Mouse (Mus musculus) ES-E14 (cell line): ENCODE measurements around the gene Slc37a1. TPM values are rescaled to one million over a fixed set of nuclear protein-coding genes. Genes with fewer than 3 reads are reported as not detected.

Experiments
- DNase-seq: peaks from one replicate; pipeline ENCODE4 v3.0.0-alpha.2; 2013; ENCODE audit warnings: low read depth, low spot score
- H3K27ac ChIP-seq: 2 replicates; pipeline ENCODE4 v1.5.1; 2012; ENCODE audit warnings: low read depth, mild to moderate bottlenecking, low read length, moderate library complexity, mixed read lengths; ENCODE audit not compliant: poor library complexity, insufficient read depth, severe bottlenecking
- H3K36me3 ChIP-seq: 2 replicates; pipeline ENCODE4 v1.6.1; 2012; ENCODE audit warnings: mild to moderate bottlenecking, low read length, moderate library complexity, mixed read lengths; ENCODE audit not compliant: control insufficient read depth, poor library complexity, insufficient read depth, severe bottlenecking
- H3K4me1 ChIP-seq, 2 experiments: fragments of 150-350 bp in 1 of 2; sonication (generic) in 1 of 2; 2 replicates each; pipeline ENCODE4 v1.6.1; 2012; ENCODE audit warnings: low read length in 2 of 2, mild to moderate bottlenecking in 1 of 2, mixed read lengths in 1 of 2; ENCODE audit not compliant: control insufficient read depth in 2 of 2, insufficient read depth in 2 of 2, poor library complexity in 1 of 2
- H3K4me3 ChIP-seq, 2 experiments: fragments of 150-350 bp in 1 of 2; sonication (generic) in 1 of 2; 2 replicates each; pipeline ENCODE4 v1.5.1; 2012; ENCODE audit warnings: low read length in 2 of 2, low read depth in 1 of 2, mild to moderate bottlenecking in 1 of 2, mixed read lengths in 1 of 2; ENCODE audit not compliant: insufficient read depth in 1 of 2, poor library complexity in 1 of 2, severe bottlenecking in 1 of 2
- H3K9ac ChIP-seq: 2 replicates; pipeline ENCODE4 v1.6.1; 2012; ENCODE audit warnings: low read depth, mild to moderate bottlenecking, low read length, mixed read lengths; ENCODE audit not compliant: poor library complexity, insufficient read depth, severe bottlenecking
- H3K9me3 ChIP-seq: fragments of 150-350 bp; sonication (generic); 2 replicates; pipeline ENCODE4 v1.6.1; 2012; ENCODE audit warnings: low read depth, mild to moderate bottlenecking, low read length; ENCODE audit not compliant: control insufficient read depth, insufficient read depth
- CHD2 ChIP-seq: IDR thresholded peaks from 2 replicates; pipeline ENCODE4 v1.6.1; 2014; ENCODE audit warnings: mild to moderate bottlenecking, low read depth, low read length, inconsistent platforms
- HCFC1 ChIP-seq: IDR thresholded peaks from 2 replicates; pipeline ENCODE4 v1.6.1; 2012; ENCODE audit warnings: low read length, inconsistent platforms, borderline replicate concordance; ENCODE audit not compliant: insufficient read depth
- MAFK ChIP-seq: IDR thresholded peaks from 2 replicates; pipeline ENCODE4 v1.6.1; 2014; ENCODE audit warnings: mild to moderate bottlenecking, low read depth, low read length, inconsistent platforms; ENCODE audit not compliant: insufficient read depth
- ZC3H11A ChIP-seq: IDR thresholded peaks from 2 replicates; pipeline ENCODE4 v1.6.1; 2012; ENCODE audit warnings: low read depth, mild to moderate bottlenecking, inconsistent platforms, low read length, borderline replicate concordance
- ZNF384 ChIP-seq: IDR thresholded peaks from 2 replicates; pipeline ENCODE4 v1.6.1; 2012; ENCODE audit warnings: low read depth, low read length, inconsistent platforms
- in situ Hi-C, 2 experiments: fragments of 600-800 bp; cut with MboI; formaldehyde crosslinking; loops; one replicate each; pipeline ENCODE4 v1.15.1; 2025; ENCODE audit warnings: low sequenced_read_pairs in 2 of 2, inconsistent platforms in 1 of 2; ENCODE audit not compliant: unreplicated experiment in 2 of 2
- total RNA-seq: library from RNA; depleted of rRNA; stranded (reverse); fragments of 300-350 nt; gene quantifications from 2 replicates; pipeline ENCODE4 v1.2.3, GENCODE M21; 2012

Slc37a1 gene
- total RNA-seq, 1 experiment: 37.5 TPM

- TF ChIP-seq HCFC1 (no peak), CHD2 (no peak), ZNF384 (no peak), ZC3H11A (no peak), MAFK (no peak)
- in situ Hi-C loops: no loop called here
- DNase-seq: no peak
- Histone ChIP-seq H3K9ac (peak overlapping the region; percentile 66; the same call in 1 of the 2 replicates), H3K4me1 (peaks cover 0 to 34% of the 10 kb centered on the region in 2 experiments; a peak in 2 of 4 replicates), H3K9me3 (no peaks in the 10 kb centered on the region), H3K4me3 (peak overlapping the region in 1 of 2 experiments; percentile 46; a peak in 2 of 4 replicates), H3K36me3 (no peaks in the 10 kb centered on the region; the same call in 1 of the 2 replicates), H3K27ac (peak overlapping the region; percentile 46; the same call in 1 of the 2 replicates)
These were observed 36.8 kb downstream of the Slc37a1 start for GRCm38 (mm10) chr17:31323379-31323778.

GRCm38 (mm10) chr17:31324227-31324626 is 37.6 kb downstream of the Slc37a1 start:
- in situ Hi-C loops: no loop called here

DNA sequence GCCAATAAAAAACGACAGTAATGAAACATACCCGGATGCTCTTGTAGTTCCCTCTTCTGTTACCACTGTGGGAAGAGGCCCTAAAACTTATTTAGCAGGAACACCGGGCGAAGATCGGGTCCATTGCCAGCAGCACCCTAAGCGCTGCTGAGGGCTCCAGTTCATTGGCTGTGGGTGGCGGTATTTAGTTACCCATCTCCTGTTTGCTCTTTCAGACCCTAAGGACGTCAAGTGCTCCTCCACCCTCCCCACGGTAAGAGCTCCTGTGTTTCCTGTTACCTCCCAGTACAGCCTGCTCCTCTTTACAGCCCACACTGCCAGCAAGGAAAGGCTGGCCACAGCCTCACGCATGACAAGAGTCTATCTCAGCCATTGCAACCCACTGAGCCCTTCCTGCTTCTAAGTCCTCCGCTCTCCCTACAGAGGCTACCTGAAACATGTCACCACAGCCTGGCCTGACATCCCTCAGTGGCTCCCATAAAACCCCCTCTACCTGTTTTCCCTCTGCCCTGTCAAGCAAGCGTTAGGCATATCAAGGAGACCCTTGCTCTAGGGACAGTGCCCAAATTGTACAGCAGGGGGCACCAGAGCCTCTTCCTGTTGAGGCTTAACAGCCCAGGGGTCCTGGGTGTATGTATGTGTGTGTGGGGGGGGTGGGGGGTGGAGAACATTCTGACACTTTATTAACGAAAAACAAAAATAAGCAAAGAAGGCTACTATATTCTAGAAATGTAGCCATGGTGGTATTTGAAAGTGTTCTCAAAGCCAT is 39.0 kb downstream of the Slc37a1 start:
- peak overlapping the region in 1 of 2 experiments; percentile 6; a peak in 1 of 4 replicates for H3K4me3 ChIP-seq
- H3K4me1 ChIP-seq: peaks cover 0 to 44% of the 10 kb centered on the region in 2 experiments; a peak in 2 of 4 replicates
- peak overlapping the region; percentile 91; the same call in 1 of the 2 replicates for H3K27ac ChIP-seq
- DNase-seq: no peak
- no peaks in the 10 kb centered on the region; the same call in 1 of the 2 replicates for H3K36me3 ChIP-seq
- peak overlapping the region; percentile 52 for H3K9ac ChIP-seq
- H3K9me3 ChIP-seq: no peaks in the 10 kb centered on the region
- in situ Hi-C loops: loop anchor here in 1 of 2 experiments (25.0 kb wide), 1 partner anchor 162 kb away; no protein-coding TSS in a partner anchor
- no peak for TF ChIP-seq HCFC1
- TF ChIP-seq CHD2: no peak
- no peak for TF ChIP-seq ZNF384
- no peak for TF ChIP-seq ZC3H11A
- TF ChIP-seq MAFK: no peak

More at GRCm38 (mm10) chr17:31324227-31324626, 37.6 kb downstream of the Slc37a1 start:
- no peak for TF ChIP-seq ZNF384
- no peak for TF ChIP-seq HCFC1
- no peak for TF ChIP-seq CHD2
- TF ChIP-seq ZC3H11A: no peak
- no peak for TF ChIP-seq MAFK
- peaks cover 0 to 34% of the 10 kb centered on the region in 2 experiments; a peak in 2 of 4 replicates for H3K4me1 ChIP-seq
- H3K36me3 ChIP-seq: no peaks in the 10 kb centered on the region; the same call in 1 of the 2 replicates
- peak overlapping the region in 1 of 2 experiments; percentile 6; a peak in 1 of 4 replicates for H3K4me3 ChIP-seq
- H3K9me3 ChIP-seq: no peaks in the 10 kb centered on the region
- H3K27ac ChIP-seq: no peak overlapping the region; the same call in 1 of the 2 replicates
- peak overlapping the region; percentile 66; the same call in 1 of the 2 replicates for H3K9ac ChIP-seq
- DNase-seq: no peak

DNA sequence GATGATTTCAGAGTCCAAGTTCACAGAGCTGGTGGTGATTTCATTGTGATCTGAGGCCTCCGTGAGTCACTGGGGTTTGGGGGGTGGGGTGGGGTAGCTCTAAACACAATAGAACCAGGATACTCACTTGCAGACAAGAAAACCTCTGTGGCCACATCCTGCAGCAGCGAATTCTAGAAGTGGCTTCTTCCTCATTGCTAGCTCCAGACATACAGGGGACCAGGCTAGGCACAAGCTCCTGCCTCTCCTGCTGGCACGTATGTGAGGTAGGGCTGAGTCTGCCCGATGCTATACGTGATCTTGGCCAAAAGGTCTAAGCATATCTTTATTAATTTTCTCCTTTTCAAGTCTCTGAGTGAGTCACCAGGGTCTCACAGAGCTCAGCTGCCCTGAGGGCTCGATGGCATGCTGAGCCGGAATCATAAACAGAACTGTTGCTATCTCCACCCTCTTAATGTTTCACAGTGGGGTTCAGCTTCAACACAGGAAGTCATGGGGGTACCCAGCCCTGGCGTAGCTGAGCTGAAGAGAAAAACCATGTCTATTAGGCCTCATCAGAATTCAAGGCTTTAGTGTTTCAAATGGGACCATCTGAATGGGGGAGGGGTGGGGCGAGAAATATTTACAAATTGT is 39.7 kb downstream of the Slc37a1 start:
- in situ Hi-C loops: loop anchor here in 1 of 2 experiments (25.0 kb wide), 1 partner anchor 161 kb away; no protein-coding TSS in a partner anchor
- H3K9me3 ChIP-seq: no peaks in the 10 kb centered on the region
- no peak for DNase-seq
- peak overlapping the region in 1 of 2 experiments; percentile 20; a peak in 1 of 4 replicates for H3K4me3 ChIP-seq
- TF ChIP-seq HCFC1 (no peak), ZC3H11A (no peak), ZNF384 (no peak), MAFK (no peak), CHD2 (no peak)
- H3K36me3 ChIP-seq: peaks cover 3% of the 10 kb centered on the region; the same call in 1 of the 2 replicates
- H3K9ac ChIP-seq: peak overlapping the region; percentile 49; the same call in 1 of the 2 replicates
- peak overlapping the region; percentile 93 for H3K27ac ChIP-seq
- peaks cover 0 to 42% of the 10 kb centered on the region in 2 experiments; a peak in 2 of 4 replicates for H3K4me1 ChIP-seq
